Mouse (Mus musculus) CH12.LX (cell line): Measurements from ENCODE around the gene Gpsm1.
A peak's percentile ranks its signal among the peaks of the same experiment; 100 is the strongest.

Experiments used
- CTCF ChIP-seq, 2 experiments: IDR thresholded peaks in 1 of 2; conservative IDR thresholded peaks in 1 of 2; 2 replicates each; pipeline ENCODE4 v1.5.1; 2011 to 2012; ENCODE audit warnings: low read depth in 2 of 2, low read length in 2 of 2, improper control_type of control experiment in 1 of 2, inconsistent platforms in 1 of 2, mild to moderate bottlenecking in 1 of 2, moderate library complexity in 1 of 2
- EP300 ChIP-seq: IDR thresholded peaks from 2 replicates; pipeline ENCODE4 v1.6.1; 2011; ENCODE audit warnings: low read length, improper control_type of control experiment
- JUN ChIP-seq: IDR thresholded peaks from 2 replicates; pipeline ENCODE4 v1.6.1; 2011; ENCODE audit warnings: low read depth, mild to moderate bottlenecking, low read length, improper control_type of control experiment, moderate library complexity; ENCODE audit not compliant: insufficient read depth
- MXI1 ChIP-seq: IDR thresholded peaks from 2 replicates; pipeline ENCODE4 v1.6.1; 2011; ENCODE audit warnings: mild to moderate bottlenecking, low read depth, low read length, improper control_type of control experiment
- POLR2A ChIP-seq: IDR thresholded peaks from 2 replicates; pipeline ENCODE4 v1.6.1; 2011; ENCODE audit warnings: low read depth, mild to moderate bottlenecking, improper control_type of control experiment, low read length
- POLR2AphosphoS2 ChIP-seq: IDR thresholded peaks from 2 replicates; pipeline ENCODE4 v1.6.1; 2011; ENCODE audit warnings: low read depth, low read length, improper control_type of control experiment
- RAD21 ChIP-seq: IDR thresholded peaks from 2 replicates; pipeline ENCODE4 v1.6.1; 2011; ENCODE audit warnings: low read depth, mild to moderate bottlenecking, low read length, improper control_type of control experiment, moderate library complexity
- ZNF384 ChIP-seq: IDR thresholded peaks from 2 replicates; pipeline ENCODE4 v1.6.1; 2012; ENCODE audit warnings: low read depth, low read length, improper control_type of control experiment, inconsistent platforms

GRCm38 (mm10) chr2:26389154-26389690 lies 73.9 kb downstream of the Gpsm1 start, which contains the start of the genes Entr1 and Pmpca:
- TF ChIP-seq POLR2A = peak; percentile 96
- TF ChIP-seq CTCF (conservative IDR thresholded peaks at IDR 0.05 in 1 of 2, IDR thresholded peaks at IDR 0.05 in 1 of 2; ENCODE audit: low read depth in 2 of 2, low read length in 2 of 2) = no peak
- TF ChIP-seq POLR2AphosphoS2 = peak; percentile 89; the same call in 1 of the 2 replicates
- TF ChIP-seq JUN = no peak
- TF ChIP-seq RAD21 = no peak
- TF ChIP-seq EP300 = no peak
- no peak for TF ChIP-seq ZNF384
- TF ChIP-seq MXI1 = peak; percentile 89
